Mouse (Mus musculus) cerebellum, adult 11-12 months (tissue): ENCODE measurements around the gene Serpinb1a.

Experiments
- DNase-seq: peaks from one replicate; pipeline ENCODE4 v3.0.0; 2022

Serpinb1a gene

GRCm38 (mm10) chr13:32833237-32833636, 17.7 kb downstream of the Serpinb1a start:
- no peak for DNase-seq

GRCm38 (mm10) chr13:32832776-32833175, 18.2 kb downstream of the Serpinb1a start:
- no peak for DNase-seq

DNA sequence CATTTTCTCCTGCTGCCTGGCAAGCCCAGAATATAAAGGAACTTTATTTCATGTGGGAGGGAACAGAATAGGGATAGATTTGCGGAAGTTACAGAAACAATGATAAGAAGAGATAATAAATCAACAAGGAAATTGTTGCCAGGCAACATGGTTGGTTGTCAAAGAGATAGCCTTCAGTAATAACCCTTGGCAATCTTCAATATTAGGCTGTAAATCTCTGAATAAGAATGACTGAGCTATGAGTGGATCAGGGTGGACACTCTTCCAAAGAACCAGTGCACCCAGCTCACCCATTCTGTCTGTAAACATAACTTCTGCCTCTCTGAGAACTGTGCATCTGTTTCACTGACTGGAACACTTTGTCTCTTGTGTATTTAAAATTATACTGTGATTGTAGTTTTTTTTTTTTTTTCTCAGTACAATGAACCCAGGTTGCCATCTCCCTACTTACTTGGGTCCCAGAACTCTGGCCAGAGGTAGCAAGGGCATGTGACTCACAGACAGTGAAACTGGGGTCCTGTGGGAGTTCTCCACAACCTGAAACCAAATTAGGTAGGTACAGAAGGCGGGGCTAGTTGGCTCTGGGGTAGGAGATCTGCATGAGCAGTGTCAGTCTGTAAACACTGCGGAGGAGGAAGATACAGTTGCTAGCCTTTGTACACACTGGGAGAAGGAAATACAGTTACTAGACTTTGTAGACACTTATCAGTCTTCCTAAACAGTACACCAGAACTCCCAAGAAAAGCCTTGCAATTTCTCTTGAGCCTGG, 19.3 kb downstream of the Serpinb1a start:
- DNase-seq, result no peak

- DNase-seq, result no peak
These were observed 22.1 kb downstream of the Serpinb1a start for GRCm38 (mm10) chr13:32828886-32829285.

DNA sequence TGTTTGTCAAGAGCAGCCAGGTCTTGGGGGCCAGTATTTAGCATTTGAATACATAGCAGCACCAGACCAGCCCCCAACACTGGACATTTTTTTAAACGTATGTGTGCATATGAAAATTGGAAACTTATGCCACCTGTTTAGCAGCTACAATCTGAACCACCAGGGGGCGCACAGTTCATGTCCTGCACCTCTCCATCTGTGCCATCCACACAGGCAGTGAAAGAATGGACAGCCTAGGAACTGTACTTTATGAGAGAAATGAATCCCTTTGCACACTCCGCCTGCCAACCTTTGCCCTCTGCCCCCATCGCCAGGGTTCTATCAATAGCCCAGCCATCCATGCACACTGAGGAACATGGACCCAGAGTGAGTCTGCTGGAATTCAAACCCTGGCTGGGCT, 23.0 kb downstream of the Serpinb1a start:
- DNase-seq, result peak; percentile 21

DNA sequence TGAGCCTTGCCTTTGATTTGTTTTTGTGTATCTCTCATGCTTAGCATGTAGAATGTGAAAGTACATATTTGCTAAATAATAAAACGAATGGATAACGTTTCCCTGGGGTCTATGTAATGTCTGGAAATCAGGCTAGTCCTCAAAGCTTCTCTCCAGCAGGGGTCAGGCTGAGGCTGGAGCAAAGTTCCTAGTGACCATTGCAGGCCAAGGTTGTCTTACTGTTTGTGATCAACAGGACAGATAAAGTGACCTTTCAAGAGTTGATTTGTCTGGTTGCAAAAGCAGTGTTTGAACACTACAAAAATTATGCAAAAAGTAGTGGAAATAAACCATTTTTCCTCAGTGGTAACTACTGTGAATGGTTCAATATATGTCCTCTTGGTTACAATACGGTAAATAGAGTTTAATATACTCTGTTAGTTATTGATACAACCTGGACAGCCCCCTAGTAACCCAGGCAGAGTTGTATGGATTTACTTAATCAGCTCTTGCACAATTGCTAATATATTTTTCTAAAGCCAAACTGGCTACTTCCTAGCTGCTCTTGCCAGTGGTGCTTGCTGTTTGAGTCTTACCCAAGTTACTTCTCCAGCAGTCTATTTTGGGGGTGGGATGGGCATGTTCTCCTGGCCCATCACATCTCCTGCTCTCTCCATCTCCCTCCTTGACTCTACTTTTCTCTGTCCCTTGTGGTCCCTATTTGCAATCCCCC, 23.7 kb downstream of the Serpinb1a start:
- no peak for DNase-seq

- DNase-seq, result no peak
These were observed 25.4 kb downstream of the Serpinb1a start for GRCm38 (mm10) chr13:32825546-32825945.

DNA sequence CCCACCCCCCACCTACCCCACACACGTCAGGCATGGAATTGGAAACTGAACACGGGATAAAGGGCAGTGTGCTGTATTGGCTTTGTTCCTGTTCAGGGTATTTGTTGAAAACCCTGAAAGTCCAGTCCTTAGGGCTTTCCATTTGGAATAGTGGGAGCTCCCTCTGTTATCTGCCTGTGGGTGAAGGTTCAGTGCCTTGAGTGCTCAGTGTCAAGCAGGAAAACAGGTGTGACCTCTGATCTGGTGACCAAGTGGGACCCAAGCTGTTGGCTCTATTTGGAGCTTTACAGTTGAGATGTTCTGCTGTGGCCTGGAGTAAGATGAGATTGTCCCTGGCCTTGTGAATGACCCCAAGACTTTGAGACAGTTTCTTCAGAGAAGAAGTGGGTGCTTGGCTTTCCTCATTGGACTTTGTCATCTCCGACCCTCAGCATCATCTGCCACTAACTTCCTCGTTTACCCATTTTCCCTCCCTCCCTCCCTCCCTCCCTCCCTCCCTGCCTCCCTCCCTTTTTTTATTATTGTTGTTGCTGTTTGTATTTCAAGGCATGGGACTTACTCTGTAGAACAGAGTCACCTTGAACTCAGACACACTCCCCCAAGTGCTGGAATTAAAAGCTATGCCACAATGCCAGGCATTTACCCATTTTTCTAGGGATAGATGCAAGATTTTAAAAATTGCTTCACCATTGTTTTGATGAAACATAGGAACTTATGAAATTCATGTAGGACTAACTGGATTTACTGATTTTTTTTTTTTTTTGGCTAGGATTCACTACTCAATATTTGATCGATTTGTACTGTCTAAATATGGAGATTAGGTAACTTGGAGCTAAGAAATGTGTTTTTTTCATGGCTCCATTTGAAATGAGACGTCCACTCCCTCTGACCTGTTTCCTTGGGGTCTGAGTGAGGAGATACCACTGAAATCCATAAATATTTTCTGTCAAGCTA, 26.3 kb downstream of the Serpinb1a start:
- no peak for DNase-seq

- DNase-seq, result no peak
These were observed 27.9 kb downstream of the Serpinb1a start for GRCm38 (mm10) chr13:32823126-32823525.

DNA sequence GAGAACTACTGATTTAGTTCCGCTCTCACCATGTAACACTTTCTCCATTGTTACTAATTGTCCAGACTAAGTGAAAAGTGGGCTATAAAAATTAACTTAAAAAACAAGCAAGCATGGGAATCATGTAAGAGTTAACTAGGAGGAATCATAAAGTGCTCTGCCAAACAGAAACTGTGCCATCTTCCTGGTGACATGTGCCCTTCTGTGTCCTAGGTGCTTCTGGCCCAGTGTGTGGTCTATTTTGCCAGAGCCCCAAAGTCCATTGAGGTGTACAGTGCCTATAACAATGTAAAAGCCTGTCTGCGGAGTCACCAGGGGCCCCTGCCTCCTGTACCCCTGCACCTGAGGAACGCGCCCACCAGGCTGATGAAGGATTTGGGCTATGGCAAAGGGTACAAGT, 29.3 kb downstream of the Serpinb1a start:
- DNase-seq, result no peak

- no peak for DNase-seq
These were observed 31.1 kb downstream of the Serpinb1a start for GRCm38 (mm10) chr13:32819926-32820325.

GRCm38 (mm10) chr13:32819241-32819640, 31.7 kb downstream of the Serpinb1a start:
- DNase-seq, result no peak

- DNase-seq, result no peak
These were observed 43.4 kb downstream of the Serpinb1a start for GRCm38 (mm10) chr13:32807624-32808023.

GRCm38 (mm10) chr13:32806820-32807219, 44.2 kb downstream of the Serpinb1a start:
- peak; percentile 15 for DNase-seq

DNA sequence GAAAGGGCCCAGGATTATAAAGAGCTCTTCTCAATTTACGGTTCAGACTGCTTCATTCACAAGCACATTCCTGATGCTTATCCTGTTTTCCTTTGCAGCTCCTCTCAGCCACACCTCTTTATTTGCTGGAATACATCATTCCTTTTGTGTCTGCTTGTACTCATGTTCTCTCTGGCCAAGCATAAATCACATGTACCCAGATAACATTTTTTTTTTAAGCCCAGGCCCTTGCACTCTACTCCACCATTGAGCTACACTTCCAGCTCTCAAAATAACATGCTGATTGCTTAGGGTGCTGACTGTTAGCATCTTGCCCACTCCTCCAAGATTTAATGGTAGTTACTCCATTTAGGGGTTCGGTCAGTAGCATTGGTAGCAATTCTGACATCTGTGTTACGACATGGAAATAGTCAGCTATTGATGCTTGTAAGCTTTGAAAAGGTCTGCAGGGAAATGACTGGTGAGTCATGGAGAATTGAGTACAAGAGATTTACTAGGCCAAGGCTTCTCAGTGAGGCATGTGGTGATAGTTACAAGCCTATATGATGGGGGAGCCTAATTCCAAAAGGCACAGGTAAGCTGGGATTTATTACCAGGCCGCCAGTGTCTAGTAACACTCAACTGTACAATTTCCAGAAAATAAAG, 47.2 kb downstream of the Serpinb1a start:
- no peak for DNase-seq

- peak; percentile 59 for DNase-seq
These were observed 48.5 kb downstream of the Serpinb1a start, which contains the start of gene D930007J09Rik for GRCm38 (mm10) chr13:32802259-32803081. Gene D930007J09Rik, minus strand, starts transcription at chr13:32802849.

DNA sequence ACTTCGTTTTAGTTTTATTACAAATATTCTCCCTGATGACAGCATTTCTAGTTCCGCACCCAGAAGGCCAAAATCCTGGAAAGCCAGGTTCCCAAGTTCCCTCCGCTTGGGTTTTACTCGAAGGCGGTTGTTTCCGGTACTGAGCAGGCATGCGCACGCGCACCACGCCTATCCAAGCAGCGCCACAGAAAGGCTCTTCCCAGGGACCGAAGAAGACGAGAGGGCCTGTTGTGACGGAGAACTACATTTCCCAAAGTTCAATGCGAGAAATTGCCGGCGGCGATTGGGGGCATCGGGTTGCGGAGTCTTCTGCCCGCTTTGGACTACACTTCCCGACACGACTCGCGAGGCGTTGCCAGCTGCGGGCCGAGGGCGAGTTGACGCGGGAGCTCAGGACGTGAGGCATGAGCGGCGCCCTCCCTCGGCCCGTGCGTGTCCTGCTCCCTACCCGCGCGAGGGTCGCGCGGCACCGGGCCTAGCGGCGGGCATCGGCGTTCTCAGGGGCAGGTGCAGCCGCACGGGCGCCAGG, 49.2 kb downstream of the Serpinb1a start, which contains the start of gene Wrnip1:
Gene Wrnip1, plus strand, starts transcription at position 346 of the 529 bp plus-strand sequence.
- DNase-seq, result peak; percentile 99

DNA sequence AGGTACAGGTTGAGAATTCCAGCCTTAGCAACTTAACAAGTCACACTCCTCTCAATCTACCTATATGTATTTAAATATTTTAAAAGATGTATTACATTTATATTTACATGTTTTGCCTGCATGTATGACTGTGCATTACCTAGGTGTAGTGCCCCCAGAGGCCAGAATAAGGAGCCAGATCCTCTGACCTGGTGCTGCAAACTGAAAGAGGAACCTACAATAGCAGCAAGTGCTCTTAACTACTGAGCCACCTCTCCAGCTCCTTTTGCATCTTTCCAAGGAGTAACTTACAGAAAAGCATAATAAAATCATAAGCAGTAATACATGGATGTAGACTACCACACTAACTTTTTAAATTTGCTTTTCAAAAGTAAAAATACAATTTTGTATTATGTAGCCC, 50.1 kb downstream of the Serpinb1a start:
- peak; percentile 18 for DNase-seq

DNA sequence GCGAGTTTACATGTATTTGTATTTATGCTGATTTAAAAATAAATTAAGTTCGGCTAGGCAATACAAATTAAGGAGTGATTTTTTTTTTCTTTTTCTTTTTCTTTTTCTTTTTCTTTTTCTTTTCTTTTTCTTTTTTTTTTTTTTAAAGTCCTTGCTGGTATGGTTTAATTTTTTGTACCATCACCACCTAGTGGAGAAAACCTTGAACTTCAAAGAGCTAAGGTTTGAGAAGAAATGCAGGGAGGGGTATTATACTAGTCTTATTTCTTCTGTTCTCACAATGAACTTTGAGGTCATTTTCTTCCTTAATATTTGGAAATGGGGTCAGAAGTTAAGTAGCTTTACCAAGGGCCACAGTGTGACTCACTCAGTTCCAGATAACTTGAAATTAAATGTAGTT, 51.9 kb downstream of the Serpinb1a start:
- DNase-seq, result no peak

- no peak for DNase-seq
These were observed 53.9 kb downstream of the Serpinb1a start for GRCm38 (mm10) chr13:32797085-32797484.

GRCm38 (mm10) chr13:32795166-32795565, 55.8 kb downstream of the Serpinb1a start:
- no peak for DNase-seq
